Mouse (Mus musculus) adrenal gland (tissue): ENCODE data around the gene Parn.

Experiments used
- intact Hi-C: fragments of 180-260 bp; cut with DNase I; formaldehyde crosslinking; loops from one replicate; pipeline ENCODE4 v1.15.1; 2025

Gene Parn

GRCm38 (mm10) chr16:13491776-13492175 is 176.2 kb downstream of the Parn start:
- intact Hi-C loops = no loop called here
